Mouse (Mus musculus) adrenal gland, adult 18-20 months (tissue): ENCODE measurements at regions not wholly inside any gene's neighbourhood (a gene's known extent, or its start where the extent isn't known, plus 50 kb on each side); places are given as distances from the start of the nearest gene placed in this dataset.

ENCODE experiments used
- DNase-seq, 2 experiments: peaks; one replicate each; pipeline ENCODE4 v3.0.0; 2021 to 2022; ENCODE audit warnings: low spot score in 2 of 2

- DNase-seq = peak; percentile 15 to 20
Observed at GRCm38 (mm10) chr11:41090391-41090900, 335.3 kb upstream of the Ccng1 start.

- DNase-seq = no peak
Observed at GRCm38 (mm10) chr11:41063570-41063969, 308.5 kb upstream of the Ccng1 start.

- DNase-seq = no peak
Observed at GRCm38 (mm10) chr11:41057796-41058195, 302.7 kb upstream of the Ccng1 start.

- DNase-seq = no peak
Observed at GRCm38 (mm10) chr11:41030018-41030417, 274.9 kb upstream of the Ccng1 start.

GRCm38 (mm10) chr11:41010096-41010495 lies 255.0 kb upstream of the Ccng1 start:
- no peak for DNase-seq

- DNase-seq = no peak
Observed at GRCm38 (mm10) chr11:40972806-40973205, 217.7 kb upstream of the Ccng1 start.

- peak; percentile 24 to 35 for DNase-seq
Observed at GRCm38 (mm10) chr11:40927168-40927567, 172.1 kb upstream of the Ccng1 start.

- no peak for DNase-seq
Observed at GRCm38 (mm10) chr11:40891485-40891884, 136.4 kb upstream of the Ccng1 start.

GRCm38 (mm10) chr11:40884509-40884908 lies 129.4 kb upstream of the Ccng1 start:
- no peak for DNase-seq

GRCm38 (mm10) chr11:40879589-40879988 lies 124.5 kb upstream of the Ccng1 start:
- no peak for DNase-seq

- no peak for DNase-seq
Observed at GRCm38 (mm10) chr11:40873002-40873401, 117.9 kb upstream of the Ccng1 start.

GRCm38 (mm10) chr11:40865694-40866093 lies 110.6 kb upstream of the Ccng1 start:
- DNase-seq = peak in 1 of 2 experiments; percentile 5

- no peak for DNase-seq
Observed at GRCm38 (mm10) chr11:40851361-40851760, 96.2 kb upstream of the Ccng1 start.

- no peak for DNase-seq
Observed at GRCm38 (mm10) chr11:40850652-40851092, 95.6 kb upstream of the Ccng1 start.

- no peak for DNase-seq
Observed at GRCm38 (mm10) chr11:40846586-40846985, 91.5 kb upstream of the Ccng1 start.

- DNase-seq = no peak
Observed at GRCm38 (mm10) chr11:40835393-40835792, 80.3 kb upstream of the Ccng1 start.
